Comparison of ENCODE assay signal across 1 mouse cellular context in genomic region chr9:57557215-57557614, GRCm38 (mm10).
A peak's percentile ranks its signal among the peaks of the same experiment; 100 is the strongest.
TF ChIP-seq lines count a peak whose summit lies in the region.

No protein-coding gene starts in this region.

TF ChIP-seq in CH12.LX, 34 proteins besides CTCF, POLR2A, EP300 and RAD21:
- TF ChIP-seq MXI1 (IDR thresholded peaks at IDR 0.05; ENCODE audit: low read depth, low read length), result 0 out of 2 replicates have a peak, but pooled peaks have one; percentile 24
- TF ChIP-seq BHLHE40 (IDR thresholded peaks at IDR 0.05; ENCODE audit: low read depth, low read length), result no peak
- TF ChIP-seq TBP (conservative IDR thresholded peaks at IDR 0.05; ENCODE audit: low read depth, low read length), result 0 out of 2 replicates have a peak, but pooled peaks have one; percentile 30
- 0 out of 2 replicates have a peak, but pooled peaks have one; percentile 12 for TF ChIP-seq SIN3A (IDR thresholded peaks at IDR 0.05; ENCODE audit: low read length)
- peak; percentile 85 for TF ChIP-seq IRF4 (IDR thresholded peaks at IDR 0.05; ENCODE audit: low read depth, low read length)
- TF ChIP-seq HCFC1 (IDR thresholded peaks at IDR 0.05; ENCODE audit: low read depth, low read length), result no peak
